Mouse (Mus musculus) neural tube, embryonic 12.5 days (tissue): ENCODE results near the gene Utp4. TPM values are rescaled to one million over a fixed set of nuclear protein-coding genes. Genes with fewer than 3 reads are reported as not detected.
A peak's percentile ranks its signal among the peaks of the same experiment; 100 is the strongest.
"Not testable (repeated sequence)": the region's sequence is repeated elsewhere in the genome, so short reads cannot be mapped to it uniquely, and the experiment has no call there.

Experiments used
- ATAC-seq: fragments of 200-750 bp; cut with Nextera tagmentation; 2 replicates; pipeline ENCODE4 v1.8.0; 2017; ENCODE audit warnings: low read depth, mild to moderate bottlenecking, moderate TSS enrichment, moderate library complexity; ENCODE audit not compliant: low FRiP score
- H3K27ac ChIP-seq: fragments of 300-500 bp; sonication (generic); 2 replicates; pipeline ENCODE4 v1.5.1; 2016
- H3K27me3 ChIP-seq: fragments of 300-500 bp; sonication (generic); replicated peaks from 2 replicates; pipeline ENCODE4 v1.6.1; 2016; ENCODE audit warnings: mild to moderate bottlenecking
- H3K36me3 ChIP-seq: fragments of 300-500 bp; sonication (generic); 2 replicates; pipeline ENCODE4 v1.6.1; 2016; ENCODE audit warnings: mild to moderate bottlenecking
- H3K4me1 ChIP-seq: fragments of 300-500 bp; sonication (generic); 2 replicates; pipeline ENCODE4 v1.6.1; 2016
- H3K4me2 ChIP-seq: fragments of 300-500 bp; sonication (generic); replicated peaks from 2 replicates; pipeline ENCODE4 v1.6.1; 2016; ENCODE audit warnings: mild to moderate bottlenecking
- H3K4me3 ChIP-seq: fragments of 300-500 bp; sonication (generic); 2 replicates; pipeline ENCODE4 v1.5.1; 2016
- H3K9ac ChIP-seq: fragments of 300-500 bp; sonication (generic); 2 replicates; pipeline ENCODE4 v1.6.1; 2016; ENCODE audit warnings: mild to moderate bottlenecking
- H3K9me3 ChIP-seq: fragments of 300-500 bp; sonication (generic); 2 replicates; pipeline ENCODE4 v1.6.1; 2016; ENCODE audit warnings: mild to moderate bottlenecking
- WGBS: fragments of 180-500 bp; shearing (Covaris S2); methylation state at CpG from one replicate; pipeline ENCODE4 v1.1.7; 2016; 5-methylcytosine and 5-hydroxymethylcytosine counted together
- polyA plus RNA-seq: library from polyadenylated mRNA; unstranded; fragments of >200 nt; fragmentation: Nextera tagmentation; extraction: Ambion mirVana; gene quantifications from 2 replicates; pipeline ENCODE4 v1.2.1, GENCODE M21; 2016

The Utp4 gene
- polyA plus RNA-seq, 1 experiment from 2014 or later, result 53.4 TPM

- Histone ChIP-seq H3K36me3 (peaks cover 83% of the 10 kb centered on the region), H3K4me2 (no peak overlapping the region), H3K4me1 (no peaks in the 10 kb centered on the region), H3K9ac (no peak overlapping the region), H3K4me3 (no peak overlapping the region), H3K9me3 (no peaks in the 10 kb centered on the region), H3K27me3 (no peaks in the 10 kb centered on the region), H3K27ac (no peak overlapping the region)
- whole genome bisulfite sequencing, result 96% methylated on average over 8 of the region's 8 CpGs
- no peak for ATAC-seq
Measured at GRCm38 (mm10) chr8:106880121-106880707, 13.2 kb upstream of the Utp4 start.

DNA sequence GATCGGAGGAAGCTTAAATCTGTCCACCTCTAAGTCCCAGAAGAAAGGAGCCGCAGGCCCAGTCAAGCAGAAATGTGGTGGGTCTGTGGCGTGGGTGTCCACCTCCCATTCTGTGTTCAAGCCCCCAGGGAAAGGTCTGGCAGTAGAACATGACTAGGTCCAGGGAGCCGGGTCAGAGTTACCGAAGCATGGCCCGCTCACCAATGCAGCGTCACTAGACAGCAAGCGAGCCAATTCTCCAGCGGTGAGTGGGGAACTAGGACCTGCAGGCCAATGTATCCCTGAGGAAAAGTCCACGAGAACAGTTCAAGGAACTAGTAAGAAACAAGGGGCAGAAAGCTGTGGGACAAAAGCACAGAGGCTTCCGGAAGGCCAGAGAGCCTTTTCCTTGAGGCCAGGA, 9.3 kb upstream of the Utp4 start:
- H3K27me3 ChIP-seq, H3K4me1 ChIP-seq, H3K4me2 ChIP-seq, H3K4me3 ChIP-seq, ATAC-seq, H3K9me3 ChIP-seq, H3K9ac ChIP-seq, H3K27ac ChIP-seq: not testable (repeated sequence)
- 95% methylated on average over 11 of the region's 11 CpGs for WGBS
- H3K36me3 ChIP-seq, result peaks cover 73% of the 10 kb centered on the region

DNA sequence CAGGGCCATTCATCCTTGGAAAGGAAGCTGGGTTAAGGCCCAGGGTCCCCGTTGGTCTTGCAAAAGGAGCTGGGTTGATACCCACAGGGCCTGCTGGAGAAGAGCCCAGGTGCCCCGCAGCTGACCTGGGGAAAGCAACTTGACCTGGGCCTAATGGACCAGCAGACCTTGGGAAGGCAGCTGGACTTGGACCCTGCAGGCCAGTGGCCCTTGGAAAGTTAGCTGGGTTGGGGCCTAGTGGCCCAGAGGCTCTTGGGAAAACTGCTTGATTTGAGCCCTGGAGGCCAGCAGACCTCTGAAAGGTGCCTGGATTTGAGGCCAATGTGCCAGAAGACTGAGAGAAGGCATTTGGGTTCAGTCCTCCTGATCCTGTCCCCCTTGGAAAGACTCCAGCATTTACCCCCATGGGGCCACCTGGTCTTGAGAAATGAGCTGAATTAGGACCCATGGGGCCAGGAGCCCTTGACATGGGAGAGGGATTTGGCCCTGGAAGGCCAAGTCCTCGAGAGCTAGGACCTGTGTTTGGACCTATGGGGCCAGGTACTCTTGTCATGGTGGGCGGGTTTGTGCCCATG, 8.5 kb upstream of the Utp4 start:
- not testable (repeated sequence) for H3K27me3 ChIP-seq, H3K4me2 ChIP-seq, H3K4me1 ChIP-seq, H3K9me3 ChIP-seq, H3K27ac ChIP-seq, H3K4me3 ChIP-seq, ATAC-seq, H3K9ac ChIP-seq
- 96% methylated on average over 4 of the region's 4 CpGs for WGBS
- peaks cover 64% of the 10 kb centered on the region for H3K36me3 ChIP-seq

DNA sequence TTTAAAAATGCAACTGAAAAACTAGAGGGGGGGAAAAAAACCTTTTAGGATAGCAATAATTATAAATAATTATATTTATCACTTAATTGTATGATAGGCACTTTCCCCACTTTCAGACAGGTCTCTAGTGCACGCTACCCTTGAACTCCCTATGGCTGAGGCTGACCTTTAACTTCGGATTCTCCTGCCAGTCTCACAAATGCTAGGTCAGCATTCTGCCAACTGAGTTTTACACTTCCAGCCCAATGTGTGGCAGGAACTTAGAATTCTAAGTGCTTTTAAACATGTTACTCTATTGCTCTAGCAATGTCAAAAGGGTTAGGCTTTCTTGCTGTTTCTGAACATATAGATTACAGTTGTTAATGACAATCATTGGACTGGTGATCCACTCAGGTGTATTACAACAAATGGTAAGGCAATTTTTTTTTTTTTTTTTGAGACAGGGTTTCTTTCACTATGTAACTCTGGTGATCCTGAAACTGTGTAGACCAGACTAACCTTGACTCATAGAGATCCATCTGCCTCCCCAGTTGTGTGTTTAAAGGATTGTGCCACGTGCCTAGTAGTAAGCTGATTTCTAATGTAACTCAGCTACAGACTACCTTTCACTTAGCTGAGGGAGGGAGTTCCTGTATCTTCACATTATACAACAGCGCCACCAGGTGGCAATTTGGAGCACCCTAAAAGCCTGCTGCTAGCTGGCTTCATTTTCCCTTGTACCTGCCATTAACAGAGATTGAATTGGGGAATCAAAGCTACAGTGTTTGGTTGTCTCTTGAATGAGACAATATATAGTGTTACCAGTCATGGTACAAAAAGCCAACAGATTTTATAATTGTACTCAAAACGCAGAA, 5.9 kb upstream of the Utp4 start:
- no peak overlapping the region for H3K27ac ChIP-seq
- no peak overlapping the region for H3K9ac ChIP-seq
- no peak overlapping the region for H3K4me2 ChIP-seq
- peaks cover 41% of the 10 kb centered on the region for H3K36me3 ChIP-seq
- no peaks in the 10 kb centered on the region for H3K9me3 ChIP-seq
- H3K4me3 ChIP-seq, result no peak overlapping the region
- H3K4me1 ChIP-seq, result peaks cover 8% of the 10 kb centered on the region; the same call in 1 of the 2 replicates
- no peaks in the 10 kb centered on the region for H3K27me3 ChIP-seq
- no peak for ATAC-seq
- 54% methylated on average over 5 of the region's 5 CpGs for WGBS

GRCm38 (mm10) chr8:106888803-106889202, 4.6 kb upstream of the Utp4 start:
- Histone ChIP-seq H3K9ac (no peak overlapping the region), H3K4me1 (peaks cover 8% of the 10 kb centered on the region; the same call in 1 of the 2 replicates), H3K27ac (no peak overlapping the region), H3K36me3 (peaks cover 30% of the 10 kb centered on the region), H3K9me3 (no peaks in the 10 kb centered on the region), H3K4me2 (no peak overlapping the region), H3K4me3 (no peak overlapping the region), H3K27me3 (no peaks in the 10 kb centered on the region)
- WGBS, result 93% methylated on average over 3 of the region's 3 CpGs
- no peak for ATAC-seq

DNA sequence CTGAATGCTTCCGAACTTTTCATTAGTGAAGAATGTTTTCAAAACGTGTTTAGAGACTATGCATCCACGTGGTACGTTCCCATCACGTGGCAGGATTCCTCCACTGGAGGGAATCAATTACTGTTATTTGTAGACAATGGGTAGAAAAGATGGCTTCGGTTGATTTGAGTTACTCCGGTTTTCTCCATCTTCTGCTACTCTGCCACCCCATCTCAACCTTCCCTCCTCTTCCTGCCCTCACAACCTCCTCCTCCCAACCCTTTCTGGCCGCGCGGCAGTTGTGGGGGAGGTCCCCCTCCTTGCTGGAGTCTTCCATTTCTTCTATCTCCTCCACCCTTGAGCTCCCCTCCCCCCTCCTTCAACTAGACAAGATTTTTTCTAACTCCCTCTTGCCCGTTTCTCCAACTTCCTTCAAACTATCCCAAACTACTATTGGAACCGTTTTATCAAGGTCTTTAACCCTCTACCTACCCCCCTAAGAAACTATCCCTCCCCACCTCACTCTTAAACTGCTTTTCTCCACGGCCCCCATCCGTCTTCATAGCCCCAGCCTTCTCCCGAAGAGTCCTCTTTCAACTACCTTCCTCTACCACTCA, 1.1 kb upstream of the Utp4 start:
- H3K4me2 ChIP-seq, result peak overlapping the region; percentile 76
- no peaks in the 10 kb centered on the region for H3K27me3 ChIP-seq
- ATAC-seq, result peak; percentile 23; the same call in 1 of the 2 replicates
- H3K36me3 ChIP-seq, result peaks cover 7% of the 10 kb centered on the region
- H3K27ac ChIP-seq, result peak overlapping the region; percentile 79; the same call in 1 of the 2 replicates
- 1% methylated on average over 15 of the region's 15 CpGs for WGBS
- no peaks in the 10 kb centered on the region for H3K9me3 ChIP-seq
- peak overlapping the region; percentile 97 for H3K9ac ChIP-seq
- peaks cover 14% of the 10 kb centered on the region; the same call in 1 of the 2 replicates for H3K4me1 ChIP-seq
- peak overlapping the region; percentile 91 for H3K4me3 ChIP-seq

- Histone ChIP-seq H3K9me3 (no peaks in the 10 kb centered on the region), H3K4me1 (peaks cover 14% of the 10 kb centered on the region; the same call in 1 of the 2 replicates), H3K4me3 (peak overlapping the region; percentile 91), H3K27ac (peak overlapping the region; percentile 79), H3K36me3 (peaks cover 13% of the 10 kb centered on the region), H3K27me3 (no peaks in the 10 kb centered on the region), H3K4me2 (peak overlapping the region; percentile 76), H3K9ac (peak overlapping the region; percentile 97)
- ATAC-seq, result peak; percentile 86
- 1% methylated on average over 57 of the region's 57 CpGs for WGBS
Measured at GRCm38 (mm10) chr8:106892806-106893451, 507 bp upstream of the Utp4 start.

DNA sequence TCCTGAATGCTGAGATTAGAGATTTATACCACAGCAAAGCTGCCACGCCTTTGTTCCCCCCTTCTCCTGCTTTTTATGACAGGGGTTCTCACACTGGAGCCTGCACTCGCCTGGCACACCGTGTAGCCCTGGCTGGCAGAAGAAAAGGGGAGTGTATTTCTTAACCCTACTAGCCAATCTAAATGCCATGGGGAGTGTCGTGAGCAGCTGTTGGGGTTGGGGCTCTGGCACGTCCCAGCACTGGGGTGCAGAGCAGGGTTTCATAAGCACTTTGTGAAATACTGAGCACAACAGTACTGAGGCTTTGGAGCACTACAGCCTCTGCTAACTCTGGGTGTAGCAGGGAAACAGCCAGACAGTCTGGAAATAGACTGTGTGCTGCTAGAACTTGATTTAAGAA, 6.0 kb downstream of the Utp4 start:
- no peak for ATAC-seq
- H3K4me1 ChIP-seq, result 0 out of 2 replicates have a peak, but pooled peaks cover under 1% of the 10 kb centered on the region
- H3K4me3 ChIP-seq, result no peak overlapping the region
- H3K4me2 ChIP-seq, result no peak overlapping the region
- peaks cover 74% of the 10 kb centered on the region for H3K36me3 ChIP-seq
- no peaks in the 10 kb centered on the region for H3K27me3 ChIP-seq
- no peaks in the 10 kb centered on the region for H3K9me3 ChIP-seq
- H3K27ac ChIP-seq, result no peak overlapping the region
- 84% methylated on average over 5 of the region's 5 CpGs for WGBS
- no peak overlapping the region for H3K9ac ChIP-seq

GRCm38 (mm10) chr8:106905727-106906480, 12.5 kb downstream of the Utp4 start:
- ATAC-seq, result no peak
- Histone ChIP-seq H3K27me3 (no peaks in the 10 kb centered on the region), H3K9me3 (no peaks in the 10 kb centered on the region), H3K9ac (no peak overlapping the region), H3K36me3 (peaks cover 84% of the 10 kb centered on the region), H3K4me3 (no peak overlapping the region), H3K4me2 (no peak overlapping the region), H3K4me1 (no peaks in the 10 kb centered on the region), H3K27ac (no peak overlapping the region)
- WGBS, result 93% methylated on average over 17 of the region's 17 CpGs

DNA sequence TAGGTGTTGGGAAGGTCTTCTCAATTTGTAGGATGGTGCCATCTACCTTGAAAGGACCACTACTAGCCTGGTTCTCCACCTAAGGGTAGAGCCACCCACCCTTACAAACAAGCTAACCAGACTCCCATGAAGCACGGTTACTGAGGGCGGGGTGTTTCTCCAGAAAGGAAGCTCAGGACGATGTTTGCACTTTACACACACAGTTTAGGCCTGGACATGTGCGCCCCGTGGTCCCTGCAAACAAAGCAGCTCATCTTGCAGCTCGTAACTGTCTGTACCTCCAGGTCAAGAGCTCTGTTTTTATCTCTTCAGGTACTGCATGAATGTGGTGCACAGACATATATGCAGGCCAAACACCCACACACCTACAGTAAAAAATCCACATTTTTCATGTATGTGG, 13.2 kb downstream of the Utp4 start:
- H3K27me3 ChIP-seq, result no peaks in the 10 kb centered on the region
- no peak overlapping the region for H3K27ac ChIP-seq
- H3K4me1 ChIP-seq, result no peaks in the 10 kb centered on the region
- 96% methylated on average over 6 of the region's 6 CpGs for WGBS
- no peak overlapping the region for H3K4me2 ChIP-seq
- ATAC-seq, result no peak
- no peak overlapping the region for H3K4me3 ChIP-seq
- H3K36me3 ChIP-seq, result peaks cover 82% of the 10 kb centered on the region
- H3K9me3 ChIP-seq, result no peaks in the 10 kb centered on the region
- no peak overlapping the region for H3K9ac ChIP-seq

DNA sequence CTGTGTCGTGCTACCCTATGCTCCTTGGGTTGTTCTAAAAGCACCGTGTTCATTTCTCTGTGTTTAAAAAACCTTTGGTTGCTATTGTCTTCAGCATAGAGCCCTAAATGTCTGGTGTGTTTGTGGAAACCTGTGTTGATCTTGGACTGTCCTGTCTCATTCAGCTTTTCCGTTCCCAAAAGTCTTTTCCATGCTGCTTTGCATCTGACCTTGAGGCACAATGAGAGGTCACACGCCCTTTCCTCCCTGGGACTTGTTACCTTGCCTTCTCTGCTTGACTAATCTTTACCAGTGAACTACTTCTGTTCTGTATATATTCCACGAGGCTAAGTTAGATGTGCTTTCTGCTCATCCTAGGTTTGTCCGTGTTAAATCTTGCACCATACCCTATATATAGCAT, 14.0 kb downstream of the Utp4 start:
- no peaks in the 10 kb centered on the region for H3K27me3 ChIP-seq
- no peak overlapping the region for H3K27ac ChIP-seq
- H3K4me2 ChIP-seq, result no peak overlapping the region
- H3K4me3 ChIP-seq, result no peak overlapping the region
- H3K36me3 ChIP-seq, result peaks cover 81% of the 10 kb centered on the region
- 92% methylated on average over 6 of the region's 6 CpGs for WGBS
- no peaks in the 10 kb centered on the region for H3K4me1 ChIP-seq
- H3K9ac ChIP-seq, result no peak overlapping the region
- no peak for ATAC-seq
- H3K9me3 ChIP-seq, result no peaks in the 10 kb centered on the region
